Mouse (Mus musculus) forebrain, embryonic 14.5 days (tissue): ENCODE measurements at regions not wholly inside any gene's neighbourhood (a gene's known extent, or its start where the extent isn't known, plus 50 kb on each side); places are given as distances from the start of the nearest gene placed in this dataset.

ENCODE experiments used
- ATAC-seq: fragments of 200-750 bp; cut with Nextera tagmentation; 2 replicates; pipeline ENCODE4 v1.8.0; 2017; ENCODE audit warnings: mild to moderate bottlenecking, moderate library complexity
- DNase-seq: peaks from one replicate; pipeline ENCODE4 v3.0.0-alpha.2; 2015; ENCODE audit warnings: low spot score
- H3K27ac ChIP-seq: fragments of 300-500 bp; sonication (generic); 2 replicates; pipeline ENCODE4 v1.5.1; 2014; ENCODE audit warnings: low read depth, mild to moderate bottlenecking, control low read depth, low read length, moderate library complexity
- H3K27me3 ChIP-seq: fragments of 300-500 bp; sonication (generic); replicated peaks from 2 replicates; pipeline ENCODE4 v1.6.1; 2014; ENCODE audit warnings: low read length, control low read depth, mixed read lengths; ENCODE audit not compliant: control insufficient read depth, insufficient read depth
- H3K36me3 ChIP-seq: fragments of 300-500 bp; sonication (generic); 2 replicates; pipeline ENCODE4 v1.6.1; 2014; ENCODE audit warnings: low read length, control low read depth; ENCODE audit not compliant: control insufficient read depth, insufficient read depth
- H3K4me1 ChIP-seq: fragments of 300-500 bp; sonication (generic); 2 replicates; pipeline ENCODE4 v1.6.1; 2014; ENCODE audit warnings: antibody characterized with exemption, low read length, control low read depth; ENCODE audit not compliant: control insufficient read depth, insufficient read depth
- H3K4me2 ChIP-seq: fragments of 300-500 bp; sonication (generic); 2 replicates; pipeline ENCODE4 v1.6.1; 2014; ENCODE audit warnings: mild to moderate bottlenecking, control low read depth, low read length
- H3K4me3 ChIP-seq: fragments of 300-500 bp; sonication (generic); 2 replicates; pipeline ENCODE4 v1.5.1; 2014; ENCODE audit warnings: low read depth, low read length, control low read depth
- H3K9ac ChIP-seq: fragments of 300-500 bp; sonication (generic); 2 replicates; pipeline ENCODE4 v1.6.1; 2014; ENCODE audit warnings: mild to moderate bottlenecking, low read length, control low read depth, moderate library complexity
- H3K9me3 ChIP-seq: fragments of 300-500 bp; sonication (generic); replicated peaks from 2 replicates; pipeline ENCODE4 v1.6.1; 2016; ENCODE audit warnings: low read length, control low read depth, mixed read lengths; ENCODE audit not compliant: control insufficient read depth
- WGBS: fragments of 180-500 bp; shearing (Covaris S2); extraction: QIAGEN DNeasy Blood & Tissue Kit; methylation state at CpG from one replicate; pipeline ENCODE4 v1.1.7; 2014; 5-methylcytosine and 5-hydroxymethylcytosine counted together

DNA sequence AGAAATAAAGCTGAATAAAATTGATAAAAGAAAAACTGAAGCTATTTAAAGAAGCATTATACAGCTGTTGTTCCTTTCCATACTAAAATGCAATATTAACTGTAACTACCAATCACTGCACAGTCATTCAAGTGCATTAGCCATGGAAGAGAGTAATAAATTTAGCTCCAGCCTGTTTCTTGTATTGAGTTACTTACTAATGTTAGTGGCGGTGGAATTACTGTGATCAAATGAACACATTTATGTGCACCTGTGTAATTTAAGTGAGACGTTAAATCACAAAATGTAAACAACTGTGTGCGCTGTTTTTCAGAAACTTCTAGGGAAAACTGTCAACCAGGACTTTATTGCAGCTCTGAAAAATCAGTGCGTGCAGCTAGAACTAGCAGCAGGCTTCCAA is 222.4 kb downstream of the Tusc1 start:
- no peak overlapping the region for H3K9ac ChIP-seq
- 90% methylated on average over 4 of the region's 4 CpGs for WGBS
- H3K4me2 ChIP-seq, result no peak overlapping the region
- H3K27me3 ChIP-seq, result no peaks in the 10 kb centered on the region
- no peak overlapping the region for H3K4me3 ChIP-seq
- no peaks in the 10 kb centered on the region for H3K9me3 ChIP-seq
- no peaks in the 10 kb centered on the region for H3K36me3 ChIP-seq
- H3K27ac ChIP-seq, result no peak overlapping the region
- DNase-seq (no peak), ATAC-seq (no peak)
- no peaks in the 10 kb centered on the region for H3K4me1 ChIP-seq

DNA sequence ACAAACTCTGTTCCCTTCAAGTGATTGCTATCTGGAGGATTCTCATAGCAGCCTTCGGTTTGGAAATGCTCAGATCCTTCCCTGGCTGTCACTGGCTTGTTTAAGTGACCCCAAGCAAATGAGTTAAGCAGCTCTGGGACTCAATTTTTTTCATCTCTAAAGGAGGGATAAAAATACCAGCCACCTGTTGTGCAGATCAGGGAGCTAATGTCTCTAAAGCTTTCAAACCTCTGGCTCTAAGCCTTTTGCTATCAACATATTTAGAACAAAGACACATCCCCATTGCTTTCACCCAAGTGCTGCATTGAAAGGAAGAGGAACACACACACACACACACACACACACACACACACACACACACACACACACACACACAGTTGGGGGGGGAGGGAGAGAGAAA is 241.2 kb downstream of the Tusc1 start:
- H3K4me3 ChIP-seq, result no peak overlapping the region
- H3K36me3 ChIP-seq, result no peaks in the 10 kb centered on the region
- H3K4me1 ChIP-seq, result no peaks in the 10 kb centered on the region
- H3K27me3 ChIP-seq, result no peaks in the 10 kb centered on the region
- no peak overlapping the region for H3K9ac ChIP-seq
- no peak overlapping the region for H3K4me2 ChIP-seq
- ATAC-seq (no peak), DNase-seq (peak; percentile 14)
- no peaks in the 10 kb centered on the region for H3K9me3 ChIP-seq
- H3K27ac ChIP-seq, result no peak overlapping the region
- WGBS, result 12% methylated on average over 1 of the region's 1 CpGs

GRCm38 (mm10) chr4:93063531-93063930 is 271.8 kb downstream of the Tusc1 start:
- Histone ChIP-seq H3K9ac (no peak overlapping the region), H3K36me3 (no peaks in the 10 kb centered on the region), H3K4me3 (no peak overlapping the region), H3K27me3 (no peaks in the 10 kb centered on the region), H3K4me1 (no peaks in the 10 kb centered on the region), H3K9me3 (no peaks in the 10 kb centered on the region), H3K27ac (no peak overlapping the region), H3K4me2 (no peak overlapping the region)
- no peak for DNase-seq
- ATAC-seq, result no peak
- WGBS, result 74% methylated on average over 2 of the region's 2 CpGs
